Comparison of ENCODE assay signal across 32 mouse cellular contexts in the genomic region with DNA sequence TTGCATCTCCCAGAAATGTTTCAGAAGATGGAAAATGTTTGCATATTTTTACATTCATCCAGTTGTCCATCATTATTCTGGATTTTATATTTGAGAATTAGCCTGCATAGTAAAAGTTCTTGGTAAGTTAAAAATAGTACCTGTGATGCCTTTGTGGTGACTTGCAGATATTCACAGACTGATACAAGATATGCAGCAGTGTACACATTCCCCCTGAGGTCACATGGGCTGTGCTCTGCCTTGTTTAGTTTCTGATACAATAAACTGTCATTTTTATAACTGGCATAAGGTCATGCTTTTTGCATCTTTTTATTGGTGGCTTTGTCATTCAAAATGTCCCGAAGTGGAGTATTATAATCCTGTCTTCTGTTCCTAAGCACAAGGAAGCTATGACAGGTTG.
"Had no signal": no experiment of that assay in that cellular context is flagged by ENCODE, and none has a peak within 500 bp of the region (broad histone marks: within the 10 kb centered on the region; RNA-seq: fewer than 3 reads in every experiment).

No protein-coding gene starts in this region.

- H3K27ac ChIP-seq: left cerebral cortex, adult 2 months; limb, embryonic 10.5 days; limb, embryonic 12.5 days; limb, embryonic 13.5 days; limb, embryonic 15.5 days; liver, embryonic 12.5 days; liver, embryonic 13.5 days; liver, embryonic 14.5 days; liver, embryonic 15.5 days; lung, embryonic 15.5 days; macrophage; midbrain, embryonic 10.5 days; midbrain, embryonic 12.5 days; midbrain, embryonic 13.5 days; midbrain, embryonic 15.5 days; neural tube, embryonic 12.5 days; neural tube, embryonic 13.5 days had no signal

- H3K9ac ChIP-seq: limb, embryonic 12.5 days; limb, embryonic 13.5 days; limb, embryonic 15.5 days; liver, embryonic 12.5 days; liver, embryonic 13.5 days; liver, embryonic 14.5 days; liver, embryonic 15.5 days; liver, postnatal 0 days; lung, embryonic 14.5 days; lung, embryonic 15.5 days; midbrain, embryonic 12.5 days; midbrain, embryonic 13.5 days; midbrain, embryonic 15.5 days; neural tube, embryonic 12.5 days; neural tube, embryonic 13.5 days had no signal

- H3K27me3 ChIP-seq: limb, embryonic 12.5 days; limb, embryonic 13.5 days; limb, embryonic 15.5 days; liver, embryonic 12.5 days; liver, embryonic 13.5 days; liver, embryonic 15.5 days; lung, embryonic 15.5 days; megakaryocyte, embryonic 14.5 days; midbrain, embryonic 12.5 days; midbrain, embryonic 13.5 days; midbrain, embryonic 15.5 days; neural tube, embryonic 12.5 days; neural tube, embryonic 13.5 days had no signal

- H3K9me3 ChIP-seq: limb, embryonic 10.5 days; limb, embryonic 12.5 days; limb, embryonic 13.5 days; limb, embryonic 15.5 days; liver, embryonic 12.5 days; liver, embryonic 13.5 days; liver, embryonic 15.5 days; lung, embryonic 15.5 days; megakaryocyte, embryonic 14.5 days; midbrain, embryonic 10.5 days; midbrain, embryonic 12.5 days; midbrain, embryonic 13.5 days; midbrain, embryonic 15.5 days; neural tube, embryonic 12.5 days; neural tube, embryonic 13.5 days had no signal

- H3K4me3 ChIP-seq: left cerebral cortex, adult 2 months; limb, embryonic 10.5 days; limb, embryonic 12.5 days; limb, embryonic 13.5 days; limb, embryonic 15.5 days; liver, embryonic 12.5 days; liver, embryonic 13.5 days; liver, embryonic 15.5 days; lung, embryonic 15.5 days; megakaryocyte, embryonic 14.5 days; midbrain, embryonic 10.5 days; midbrain, embryonic 12.5 days; midbrain, embryonic 13.5 days; midbrain, embryonic 15.5 days; neural tube, embryonic 12.5 days; neural tube, embryonic 13.5 days had no signal

- H3K4me1 ChIP-seq: limb, embryonic 10.5 days; limb, embryonic 12.5 days; limb, embryonic 13.5 days; limb, embryonic 15.5 days; liver, embryonic 12.5 days; liver, embryonic 13.5 days; liver, embryonic 15.5 days; lung, embryonic 15.5 days; midbrain, embryonic 10.5 days; midbrain, embryonic 12.5 days; midbrain, embryonic 13.5 days; midbrain, embryonic 15.5 days; neural tube, embryonic 12.5 days; neural tube, embryonic 13.5 days had no signal

- H3K36me3 ChIP-seq: limb, embryonic 10.5 days; limb, embryonic 12.5 days; limb, embryonic 13.5 days; limb, embryonic 15.5 days; liver, embryonic 12.5 days; liver, embryonic 13.5 days; liver, embryonic 15.5 days; lung, embryonic 15.5 days; midbrain, embryonic 10.5 days; midbrain, embryonic 12.5 days; midbrain, embryonic 13.5 days; midbrain, embryonic 15.5 days; neural tube, embryonic 12.5 days; neural tube, embryonic 13.5 days had no signal

- ATAC-seq: liver, embryonic 12.5 days; liver, postnatal 0 days; lung, postnatal 0 days; midbrain, embryonic 13.5 days; midbrain, embryonic 15.5 days; midbrain, embryonic 16.5 days had no signal

- DNase-seq: left cerebral cortex, postnatal 4 days; liver; liver, embryonic 13.5 days; liver, postnatal 0 days; lung, adult 18-20 months; lung, adult 2 months; lung, embryonic 14.5 days; lung, postnatal 10 days; lung, postnatal 14 days; lung, postnatal 36 days; lung, postnatal 4 days had no signal

- H3K4me2 ChIP-seq: limb, embryonic 12.5 days; limb, embryonic 13.5 days; limb, embryonic 15.5 days; liver, embryonic 11.5 days; liver, embryonic 12.5 days; liver, embryonic 13.5 days; liver, embryonic 15.5 days; lung, embryonic 14.5 days; lung, embryonic 15.5 days; midbrain, embryonic 11.5 days; midbrain, embryonic 12.5 days; midbrain, embryonic 13.5 days; midbrain, embryonic 15.5 days; neural tube, embryonic 12.5 days; neural tube, embryonic 13.5 days had no signal
